Comparison of ENCODE assay signal across 22 mouse cellular contexts in the genomic region with DNA sequence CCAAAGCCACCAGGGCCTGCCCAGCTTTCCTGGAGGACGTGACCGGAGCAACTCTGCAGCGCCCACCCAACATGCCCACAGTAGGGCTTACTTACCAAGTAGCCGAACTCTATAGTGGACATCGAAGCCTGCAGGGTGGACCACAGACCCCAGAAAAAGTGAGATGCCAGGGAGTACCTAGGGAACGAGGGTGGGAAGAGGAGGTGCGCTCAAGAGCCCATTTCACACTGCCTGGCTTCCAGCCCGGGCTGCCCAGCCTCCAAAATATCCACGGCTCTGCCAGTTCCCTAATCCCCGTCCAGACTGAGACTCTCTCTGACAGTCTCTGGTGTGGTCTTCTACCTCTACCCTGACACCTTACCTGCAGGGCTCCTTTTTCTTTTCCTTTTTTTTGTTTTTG. TPM values are rescaled to one million over a fixed set of nuclear protein-coding genes. Genes with fewer than 3 reads are reported as not detected.
DNase-seq lines count a peak whose midpoint lies in the region; ATAC-seq and TF ChIP-seq lines count a peak whose summit lies in the region.
"Had no signal": no experiment of that assay in that cellular context is flagged by ENCODE, and none has a peak within 500 bp of the region (broad histone marks: within the 10 kb centered on the region; RNA-seq: fewer than 3 reads in every experiment).

No protein-coding gene starts in this region.

- no peaks in the 10 kb centered on the region; the same call in 1 of the 2 replicates for H3K36me3 ChIP-seq in testis, adult 2 months (ENCODE audit: control insufficient read depth, insufficient read depth, low read length)
- H3K36me3 ChIP-seq in heart, embryonic 15.5 days: peaks cover 24% of the 10 kb centered on the region; the same call in 1 of the 2 replicates
- peaks cover 34% of the 10 kb centered on the region for H3K36me3 ChIP-seq in midbrain, embryonic 14.5 days (ENCODE audit: control insufficient read depth, insufficient read depth, low read length)

- peaks cover 21% of the 10 kb centered on the region for H3K4me1 ChIP-seq in testis, adult 2 months (ENCODE audit: control insufficient read depth, insufficient read depth, low read length)
- H3K4me1 ChIP-seq in heart, embryonic 15.5 days (replicated peaks): peaks cover 57% of the 10 kb centered on the region
- peaks cover 7% of the 10 kb centered on the region; the same call in 1 of the 2 replicates for H3K4me1 ChIP-seq in midbrain, embryonic 14.5 days (ENCODE audit: control insufficient read depth, insufficient read depth, low read length)

- H3K4me2 ChIP-seq in heart, embryonic 15.5 days: no peak overlapping the region
- H3K4me2 ChIP-seq in midbrain, embryonic 14.5 days (ENCODE audit: low read length): no peak overlapping the region
- H3K4me2 ChIP-seq: limb, embryonic 13.5 days; liver, embryonic 13.5 days; lung, embryonic 14.5 days; stomach, embryonic 15.5 days had no signal

- DNase-seq in cerebellum, adult 11-12 months: peak; percentile 33
- no peak for DNase-seq in cerebellum, postnatal 4 days (ENCODE audit: low spot score in 2 of 2)
- DNase-seq in testis, postnatal 14 days (ENCODE audit: low spot score): no peak
- no peak for DNase-seq in midbrain, embryonic 14.5 days
- DNase-seq in frontal cortex, adult 2 months (ENCODE audit: extremely low spot score in 1 of 2, low spot score in 1 of 2): no peak
- no peak for DNase-seq in thymus, postnatal 10 days (ENCODE audit: low spot score in 2 of 2)
- DNase-seq: liver, embryonic 13.5 days; lung, embryonic 14.5 days had no signal

- no peaks in the 10 kb centered on the region for H3K9me3 ChIP-seq in heart, embryonic 15.5 days (replicated peaks)
- H3K9me3 ChIP-seq in midbrain, embryonic 14.5 days (ENCODE audit: control insufficient read depth, low read length): no peaks in the 10 kb centered on the region
- H3K9me3 ChIP-seq: hindbrain, embryonic 10.5 days; limb, embryonic 13.5 days; liver, embryonic 13.5 days; stomach, embryonic 15.5 days had no signal

- TF ChIP-seq POLR2A in testis, adult 2 months (IDR thresholded peaks at IDR 0.05; ENCODE audit: control insufficient read depth, low read depth, low read length): 0 out of 2 replicates have a peak, but pooled peaks have one; percentile 9

- TF ChIP-seq CTCF in testis, adult 2 months (IDR thresholded peaks at IDR 0.05; ENCODE audit: control insufficient read depth, insufficient read depth, insufficient replicate concordance, low read depth, low read length): no peak

- no peak overlapping the region for H3K27ac ChIP-seq in testis, adult 2 months (ENCODE audit: control insufficient read depth, insufficient read depth, low read depth, low read length)
- peak overlapping the region; percentile 98 for H3K27ac ChIP-seq in heart, embryonic 15.5 days
- no peak overlapping the region for H3K27ac ChIP-seq in midbrain, embryonic 14.5 days (replicated peaks; ENCODE audit: low read depth, low read length)
- H3K27ac ChIP-seq: hindbrain, embryonic 10.5 days; hindbrain, postnatal 0 days; limb, embryonic 13.5 days; liver, embryonic 13.5 days; stomach, embryonic 15.5 days had no signal

- ATAC-seq in heart, embryonic 15.5 days (replicated peaks; ENCODE audit: insufficient number of reproducible peaks, insufficient read depth, low FRiP score, low read depth): no peak
- ATAC-seq in midbrain, embryonic 14.5 days (ENCODE audit: low FRiP score, low TSS enrichment): no peak
- ATAC-seq: forebrain, embryonic 14.5 days; hindbrain, postnatal 0 days; intestine, postnatal 0 days had no signal

- WGBS in heart, embryonic 15.5 days: 65% methylated on average over 10 of the region's 10 CpGs
- 91% methylated on average over 10 of the region's 10 CpGs for WGBS in midbrain, embryonic 14.5 days

- peak overlapping the region; percentile 5; the same call in 1 of the 2 replicates for H3K9ac ChIP-seq in heart, embryonic 15.5 days
- H3K9ac ChIP-seq in midbrain, embryonic 14.5 days (replicated peaks; ENCODE audit: low read length): no peak overlapping the region
- H3K9ac ChIP-seq: limb, embryonic 13.5 days; liver, embryonic 13.5 days; lung, embryonic 14.5 days; stomach, embryonic 15.5 days had no signal

- H3K27me3 ChIP-seq in testis, adult 2 months (ENCODE audit: control insufficient read depth, insufficient read depth, low read length): no peaks in the 10 kb centered on the region
- no peaks in the 10 kb centered on the region for H3K27me3 ChIP-seq in heart, embryonic 15.5 days
- H3K27me3 ChIP-seq in midbrain, embryonic 14.5 days (ENCODE audit: control insufficient read depth, insufficient read depth, low read length): no peaks in the 10 kb centered on the region
- H3K27me3 ChIP-seq: CH12.LX; limb, embryonic 13.5 days; liver, embryonic 13.5 days; stomach, embryonic 15.5 days had no signal

- H3K4me3 ChIP-seq in testis, adult 2 months (ENCODE audit: control insufficient read depth, low read depth, low read length): peak overlapping the region; percentile 92
- no peak overlapping the region for H3K4me3 ChIP-seq in heart, embryonic 15.5 days
- no peak overlapping the region for H3K4me3 ChIP-seq in midbrain, embryonic 14.5 days (replicated peaks; ENCODE audit: low read depth, low read length)
- H3K4me3 ChIP-seq: hindbrain, embryonic 10.5 days; limb, embryonic 13.5 days; liver, embryonic 13.5 days; stomach, embryonic 15.5 days had no signal

RNA-seq across cellular contexts. Expression of gene Cpt1b, which starts 1.1 kb away (rescaled TPM):
- polyA plus RNA-seq in testis, adult 2 months (2012; rRNA removed): 374 and 414 TPM in 2 replicates
- 169 and 195 TPM in 2 replicates for polyA plus RNA-seq in heart, embryonic 15.5 days (2015; fragmentation: Nextera tagmentation; extraction: Ambion mirVana)
- 0.97 and 1.5 TPM in 2 replicates for polyA plus RNA-seq in midbrain, embryonic 14.5 days (2014; fragmentation: Nextera tagmentation; extraction: Ambion mirVana)
- polyA plus RNA-seq in frontal cortex, adult 2 months (2012; rRNA removed): 2.0 and 2.9 TPM in 2 replicates

RNA-seq across cellular contexts. Expression of gene C730034F03Rik, which starts 2.7 kb away (rescaled TPM):
- polyA plus RNA-seq in testis, adult 2 months (2012; rRNA removed): 6.4 and 7.6 TPM in 2 replicates
- 3.3 and 3.9 TPM in 2 replicates for polyA plus RNA-seq in heart, embryonic 15.5 days (2015; fragmentation: Nextera tagmentation; extraction: Ambion mirVana)
- polyA plus RNA-seq in midbrain, embryonic 14.5 days (2014; fragmentation: Nextera tagmentation; extraction: Ambion mirVana): 3.5 and 4.6 TPM in 2 replicates
- 3.2 and 3.8 TPM in 2 replicates for polyA plus RNA-seq in frontal cortex, adult 2 months (2012; rRNA removed)

RNA-seq across cellular contexts. Expression of gene Gm44502, which starts 2.8 kb away (rescaled TPM):
- polyA plus RNA-seq in testis, adult 2 months (2012; rRNA removed): 1.2 and 1.9 TPM in 2 replicates
- polyA plus RNA-seq in heart, embryonic 15.5 days (2015; fragmentation: Nextera tagmentation; extraction: Ambion mirVana): 0.16 and 0.76 TPM in 2 replicates
- polyA plus RNA-seq in midbrain, embryonic 14.5 days (2014; fragmentation: Nextera tagmentation; extraction: Ambion mirVana): not detected in 2 replicates
- polyA plus RNA-seq in frontal cortex, adult 2 months (2012; rRNA removed): 0.08 and 0.28 TPM in 2 replicates
- polyA plus RNA-seq: embryonic facial prominence, embryonic 11.5 days; forebrain, embryonic 14.5 days; hindbrain, embryonic 10.5 days; hindbrain, postnatal 0 days; intestine, postnatal 0 days; kidney, embryonic 16.5 days; limb, embryonic 13.5 days; lung, embryonic 14.5 days; midbrain, postnatal 0 days; stomach, embryonic 15.5 days; thymus, postnatal 0 days had no signal

RNA-seq across cellular contexts. Expression of gene Chkb, which starts 3.0 kb away (rescaled TPM):
- polyA plus RNA-seq in testis, adult 2 months (2012; rRNA removed): 50.7 and 52.8 TPM in 2 replicates
- polyA plus RNA-seq in heart, embryonic 15.5 days (2015; fragmentation: Nextera tagmentation; extraction: Ambion mirVana): 72.7 and 73.8 TPM in 2 replicates
- 76.3 and 84.0 TPM in 2 replicates for polyA plus RNA-seq in midbrain, embryonic 14.5 days (2014; fragmentation: Nextera tagmentation; extraction: Ambion mirVana)
- polyA plus RNA-seq in frontal cortex, adult 2 months (2012; rRNA removed): 66.1 and 70.7 TPM in 2 replicates

RNA-seq across cellular contexts. Expression of gene Syce3, which starts 16.4 kb away (rescaled TPM):
- polyA plus RNA-seq in testis, adult 2 months (2012; rRNA removed): 218 and 247 TPM in 2 replicates
- not detected in 2 replicates for polyA plus RNA-seq in heart, embryonic 15.5 days (2015; fragmentation: Nextera tagmentation; extraction: Ambion mirVana)
- not detected in 2 replicates for polyA plus RNA-seq in midbrain, embryonic 14.5 days (2014; fragmentation: Nextera tagmentation; extraction: Ambion mirVana)
- 0.48 TPM in 1 of 2 replicates, not detected in the other for polyA plus RNA-seq in frontal cortex, adult 2 months (2012; rRNA removed)
- polyA plus RNA-seq: cerebellum, adult 2 months; embryonic facial prominence, embryonic 11.5 days; forebrain, embryonic 14.5 days; hindbrain, embryonic 10.5 days; hindbrain, postnatal 0 days; kidney, embryonic 16.5 days; limb, embryonic 13.5 days; liver, embryonic 13.5 days; lung, embryonic 14.5 days; midbrain, postnatal 0 days; stomach, embryonic 15.5 days; thymus, postnatal 0 days had no signal

Comparison
In these comparisons a context has a peak if more than half of its experiments do, and no peak if none do; other contexts are left out.
1. RNA of gene Cpt1b, which starts 1.1 kb away (polyA plus RNA-seq): 374 to 414 TPM in testis, adult 2 months and 169 to 195 TPM in heart, embryonic 15.5 days; 2.0 to 2.9 TPM in frontal cortex, adult 2 months and 0.97 to 1.5 TPM in midbrain, embryonic 14.5 days; every median in the first group is over 10 times any median in the second.